Mouse (Mus musculus): ENCODE data around the gene Gabrb2.

Gabrb2 gene

GRCm38 (mm10) chr11:42521960-42522359 is 102.4 kb downstream of the Gabrb2 start:
- in situ Hi-C loops (cut with MboI; ENCODE audit: low pct_unique_long_range_greater_than_20kb in 1 of 2, low sequenced_read_pairs in 2 of 2, unreplicated experiment in 1 of 2) = no loop called here

GRCm38 (mm10) chr11:42528226-42528881 is 108.8 kb downstream of the Gabrb2 start:
- in situ Hi-C loops (cut with MboI; ENCODE audit: low pct_unique_long_range_greater_than_20kb in 1 of 2, low sequenced_read_pairs in 2 of 2, unreplicated experiment in 1 of 2) = no loop called here

- in situ Hi-C loops (cut with MboI; ENCODE audit: low pct_unique_long_range_greater_than_20kb in 1 of 2, low sequenced_read_pairs in 2 of 2, unreplicated experiment in 1 of 2) = no loop called here
Observed at GRCm38 (mm10) chr11:42532577-42532976, 113.0 kb downstream of the Gabrb2 start.

GRCm38 (mm10) chr11:42535286-42535685 is 115.7 kb downstream of the Gabrb2 start:
- in situ Hi-C loops (cut with MboI; ENCODE audit: low pct_unique_long_range_greater_than_20kb in 1 of 2, low sequenced_read_pairs in 2 of 2, unreplicated experiment in 1 of 2) = no loop called here

GRCm38 (mm10) chr11:42535861-42536260 is 116.3 kb downstream of the Gabrb2 start:
- in situ Hi-C loops (cut with MboI; ENCODE audit: low pct_unique_long_range_greater_than_20kb in 1 of 2, low sequenced_read_pairs in 2 of 2, unreplicated experiment in 1 of 2) = no loop called here

GRCm38 (mm10) chr11:42542861-42543260 is 123.3 kb downstream of the Gabrb2 start:
- in situ Hi-C loops (cut with MboI; ENCODE audit: low pct_unique_long_range_greater_than_20kb in 1 of 2, low sequenced_read_pairs in 2 of 2, unreplicated experiment in 1 of 2) = no loop called here

GRCm38 (mm10) chr11:42566023-42566422 is 146.5 kb downstream of the Gabrb2 start:
- in situ Hi-C loops (cut with MboI; ENCODE audit: low pct_unique_long_range_greater_than_20kb in 1 of 2, low sequenced_read_pairs in 2 of 2, unreplicated experiment in 1 of 2) = no loop called here

GRCm38 (mm10) chr11:42571467-42571866 is 151.9 kb downstream of the Gabrb2 start:
- in situ Hi-C loops (cut with MboI; ENCODE audit: low pct_unique_long_range_greater_than_20kb in 1 of 2, low sequenced_read_pairs in 2 of 2, unreplicated experiment in 1 of 2) = no loop called here

GRCm38 (mm10) chr11:42575146-42575873 is 155.8 kb downstream of the Gabrb2 start:
- in situ Hi-C loops (cut with MboI; ENCODE audit: low pct_unique_long_range_greater_than_20kb in 1 of 2, low sequenced_read_pairs in 2 of 2, unreplicated experiment in 1 of 2) = no loop called here

- in situ Hi-C loops (cut with MboI; ENCODE audit: low pct_unique_long_range_greater_than_20kb in 1 of 2, low sequenced_read_pairs in 2 of 2, unreplicated experiment in 1 of 2) = no loop called here
Observed at GRCm38 (mm10) chr11:42579804-42580203, 160.2 kb downstream of the Gabrb2 start.

- in situ Hi-C loops (cut with MboI; ENCODE audit: low pct_unique_long_range_greater_than_20kb in 1 of 2, low sequenced_read_pairs in 2 of 2, unreplicated experiment in 1 of 2) = no loop called here
Observed at GRCm38 (mm10) chr11:42581123-42581522, 161.6 kb downstream of the Gabrb2 start.

- in situ Hi-C loops (cut with MboI; ENCODE audit: low pct_unique_long_range_greater_than_20kb in 1 of 2, low sequenced_read_pairs in 2 of 2, unreplicated experiment in 1 of 2) = no loop called here
Observed at GRCm38 (mm10) chr11:42581753-42582152, 162.2 kb downstream of the Gabrb2 start.

GRCm38 (mm10) chr11:42592418-42592817 is 172.9 kb downstream of the Gabrb2 start:
- in situ Hi-C loops (cut with MboI; ENCODE audit: low pct_unique_long_range_greater_than_20kb in 1 of 2, low sequenced_read_pairs in 2 of 2, unreplicated experiment in 1 of 2) = no loop called here

GRCm38 (mm10) chr11:42606225-42606624 is 186.7 kb downstream of the Gabrb2 start:
- in situ Hi-C loops (cut with MboI; ENCODE audit: low pct_unique_long_range_greater_than_20kb in 1 of 2, low sequenced_read_pairs in 2 of 2, unreplicated experiment in 1 of 2) = no loop called here

GRCm38 (mm10) chr11:42609128-42609763 is 189.7 kb downstream of the Gabrb2 start:
- in situ Hi-C loops (cut with MboI; ENCODE audit: low pct_unique_long_range_greater_than_20kb in 1 of 2, low sequenced_read_pairs in 2 of 2, unreplicated experiment in 1 of 2) = no loop called here

- in situ Hi-C loops (cut with MboI; ENCODE audit: low pct_unique_long_range_greater_than_20kb in 1 of 2, low sequenced_read_pairs in 2 of 2, unreplicated experiment in 1 of 2) = no loop called here
Observed at GRCm38 (mm10) chr11:42618195-42618594, 198.6 kb downstream of the Gabrb2 start.

GRCm38 (mm10) chr11:42621109-42621508 is 201.6 kb downstream of the Gabrb2 start:
- in situ Hi-C loops (cut with MboI; ENCODE audit: low pct_unique_long_range_greater_than_20kb in 1 of 2, low sequenced_read_pairs in 2 of 2, unreplicated experiment in 1 of 2) = no loop called here

GRCm38 (mm10) chr11:42650111-42650510 is 230.6 kb downstream of the Gabrb2 start:
- in situ Hi-C loops (cut with MboI; ENCODE audit: low pct_unique_long_range_greater_than_20kb in 1 of 2, low sequenced_read_pairs in 2 of 2, unreplicated experiment in 1 of 2) = no loop called here

GRCm38 (mm10) chr11:42651572-42651971 is 232.0 kb downstream of the Gabrb2 start:
- in situ Hi-C loops (cut with MboI; ENCODE audit: low pct_unique_long_range_greater_than_20kb in 1 of 2, low sequenced_read_pairs in 2 of 2, unreplicated experiment in 1 of 2) = no loop called here

- in situ Hi-C loops (cut with MboI; ENCODE audit: low pct_unique_long_range_greater_than_20kb in 1 of 2, low sequenced_read_pairs in 2 of 2, unreplicated experiment in 1 of 2) = no loop called here
Observed at GRCm38 (mm10) chr11:42654189-42654588, 234.6 kb downstream of the Gabrb2 start.

Measured in mouse embryonic stem cell (cell line).